Mouse (Mus musculus): ENCODE results near the gene Ifi27l2a.
A peak's percentile ranks its signal among the peaks of the same experiment; 100 is the strongest.

DNA sequence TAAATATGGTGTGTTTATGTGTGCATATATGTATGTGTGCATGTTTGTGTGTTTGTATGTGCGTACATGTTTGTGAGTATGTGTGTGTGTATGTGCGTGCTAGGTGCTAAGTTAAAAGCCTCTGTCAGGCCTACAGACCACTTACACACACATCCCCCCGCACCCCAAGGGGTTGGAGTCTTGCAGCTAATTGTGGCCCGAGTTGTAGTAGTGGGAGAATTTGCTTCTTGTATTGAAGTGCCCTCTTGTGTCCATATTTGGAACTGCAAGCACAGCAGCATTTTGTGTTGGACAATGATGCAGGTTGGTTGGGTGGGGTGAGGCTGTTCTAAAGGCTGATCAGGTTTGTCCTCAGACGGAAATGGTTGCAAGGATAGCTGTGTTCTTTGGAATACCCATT, 49.3 kb upstream of the Ifi27l2a start:
- TF ChIP-seq CTCF (conservative IDR thresholded peaks at IDR 0.05 in 1 of 2, IDR thresholded peaks at IDR 0.05 in 1 of 2; ENCODE audit: low read depth in 2 of 2, low read length in 2 of 2) = peak; percentile 97 to 98
- no peak for TF ChIP-seq KAT2A (IDR thresholded peaks at IDR 0.05; ENCODE audit: insufficient replicate concordance, low read length)
- TF ChIP-seq BHLHE40 (IDR thresholded peaks at IDR 0.05; ENCODE audit: low read depth, low read length) = no peak
- TF ChIP-seq E2F4 (IDR thresholded peaks at IDR 0.05; ENCODE audit: insufficient replicate concordance, low read depth, low read length) = no peak
- peak; percentile 37; the same call in 1 of the 2 replicates for TF ChIP-seq TCF12 (IDR thresholded peaks at IDR 0.05; ENCODE audit: low read depth, low read length)
- no peak for TF ChIP-seq USF2 (conservative IDR thresholded peaks at IDR 0.05; ENCODE audit: low read depth, low read length)
